Mouse (Mus musculus): ENCODE data around the gene Slc25a53.
"Not testable (repeated sequence)": the region's sequence is repeated elsewhere in the genome, so short reads cannot be mapped to it uniquely, and the experiment has no call there.

Gene Slc25a53

DNA sequence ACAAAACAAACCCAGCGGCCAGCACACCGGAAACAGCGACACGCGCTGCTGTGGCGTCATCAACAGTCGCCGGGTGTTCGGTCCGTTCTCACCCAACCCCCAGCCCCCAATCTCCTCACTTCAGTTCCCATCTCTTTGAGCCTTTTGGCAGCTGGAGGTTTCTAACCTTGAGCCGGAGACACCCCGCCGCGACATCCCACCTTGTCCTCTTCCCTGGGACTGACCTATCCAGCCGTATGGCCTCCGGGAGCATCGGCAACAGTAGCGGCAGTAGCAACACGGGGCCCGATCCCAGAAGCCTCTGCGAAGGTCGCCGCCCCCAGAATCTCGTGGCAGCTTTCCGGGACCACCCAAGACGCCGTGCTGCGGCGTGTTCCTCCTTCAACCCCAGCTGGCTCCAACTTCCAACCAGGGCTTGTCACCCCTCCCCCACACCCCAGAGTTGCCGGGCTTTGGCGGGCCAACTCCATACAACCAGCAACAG, at the start of gene Slc25a53:
Gene Slc25a53 (minus strand): TSS at position 303 of the 484 bp plus-strand sequence.
- peak; percentile 73 for DNase-seq

DNA sequence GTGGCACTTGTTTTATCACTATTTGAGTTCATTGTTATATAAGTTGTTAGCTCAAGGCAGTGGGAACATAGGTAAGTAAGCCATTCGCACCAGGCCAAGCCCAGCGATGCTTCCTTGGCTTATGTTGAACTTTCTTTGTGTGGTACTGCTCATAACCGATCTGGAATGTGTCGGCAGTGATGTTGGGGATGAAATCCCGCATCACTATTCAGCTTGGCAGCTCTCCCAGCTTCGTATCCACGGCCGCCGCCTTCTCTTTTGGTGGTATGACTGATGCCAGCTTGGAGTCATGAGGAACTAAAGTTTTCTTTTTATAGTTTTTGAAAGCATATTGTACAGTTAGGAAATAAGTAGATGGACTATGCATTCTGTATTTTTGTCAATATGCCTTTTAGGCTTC, 25.1 kb upstream of the Slc25a53 start:
- no peak for DNase-seq

DNA sequence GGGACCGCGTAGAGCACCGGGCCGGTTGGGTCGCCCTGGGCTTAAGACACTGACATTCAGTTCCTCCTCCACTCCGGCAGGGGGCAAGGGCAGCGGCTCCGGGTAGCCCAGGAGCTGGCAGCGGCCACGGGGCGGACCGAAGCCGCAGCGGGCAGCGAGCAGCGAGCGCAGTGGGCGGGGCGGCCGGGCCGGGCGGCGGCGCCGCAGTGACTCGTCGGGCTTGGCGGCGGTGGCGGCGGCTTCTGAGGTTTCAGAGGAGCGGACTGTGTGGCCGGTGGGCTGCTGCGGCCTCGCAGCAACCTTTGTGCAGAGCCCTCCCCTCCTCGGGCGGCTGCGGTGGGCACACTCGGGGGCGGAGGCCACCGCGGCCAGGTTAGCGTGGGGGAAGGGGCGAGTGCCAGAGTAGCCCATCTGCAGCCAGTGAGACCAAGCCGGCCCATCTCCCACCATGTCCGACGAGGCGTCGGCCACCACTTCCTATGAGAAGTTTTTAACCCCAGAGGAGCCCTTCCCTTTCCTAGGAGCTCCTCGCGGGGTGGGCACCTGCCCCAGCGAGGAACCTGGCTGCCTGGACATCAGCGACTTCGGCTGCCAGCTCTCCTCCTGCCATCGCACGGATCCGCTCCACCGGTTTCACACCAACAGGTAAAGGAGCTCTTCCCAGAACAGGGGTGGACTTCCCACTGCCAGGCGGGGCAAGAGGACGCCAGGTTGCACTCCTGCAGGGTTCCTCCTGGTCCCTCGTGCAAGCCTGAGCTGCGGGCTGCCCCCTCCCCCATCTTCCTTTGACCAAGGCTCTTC, 11.5 kb upstream of the Slc25a53 start, which contains the start of gene Fam199x:
Gene Fam199x (plus strand): TSS at position 170 of the 801 bp plus-strand sequence.
- peak; percentile 76 for DNase-seq

DNA sequence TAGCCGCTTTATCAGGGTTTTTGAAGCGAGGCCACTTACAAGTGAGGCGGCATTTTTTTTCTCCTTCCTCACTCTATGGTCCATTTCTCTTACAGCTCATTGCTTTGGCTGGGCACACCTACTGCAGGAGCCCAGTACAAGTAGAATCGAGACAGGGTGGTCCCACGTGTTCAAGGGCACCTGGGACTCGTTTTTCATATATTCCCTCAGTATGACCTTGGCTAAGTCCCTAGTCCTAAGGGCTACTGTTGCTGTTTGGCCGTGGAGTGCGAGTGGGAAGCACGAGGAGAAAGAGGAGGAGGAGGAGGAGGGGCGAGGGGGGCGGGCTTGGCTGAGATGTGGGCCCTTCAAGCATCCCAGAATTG, 10.9 kb upstream of the Slc25a53 start:
- DNase-seq = no peak

DNA sequence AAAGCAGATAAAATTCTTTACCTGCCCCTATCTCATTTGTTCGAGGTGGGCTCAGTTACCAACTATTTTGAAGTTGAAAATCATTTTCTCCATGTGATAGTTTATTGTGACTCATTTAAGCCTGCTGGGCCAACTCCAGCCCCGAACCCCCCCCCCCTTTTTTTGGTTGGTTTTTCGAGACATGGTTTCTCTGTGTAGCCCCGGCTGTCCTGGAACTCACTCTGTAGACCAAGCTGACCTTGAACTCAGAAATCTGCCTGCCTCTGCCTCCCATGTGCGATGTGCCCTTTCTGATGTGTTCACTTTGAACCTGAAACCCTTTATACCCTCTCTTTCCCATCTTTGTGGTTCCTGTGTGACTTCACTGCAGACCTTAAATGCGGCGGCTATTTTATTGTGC, 400 bp upstream of the Slc25a53 start:
- DNase-seq = no peak

DNA sequence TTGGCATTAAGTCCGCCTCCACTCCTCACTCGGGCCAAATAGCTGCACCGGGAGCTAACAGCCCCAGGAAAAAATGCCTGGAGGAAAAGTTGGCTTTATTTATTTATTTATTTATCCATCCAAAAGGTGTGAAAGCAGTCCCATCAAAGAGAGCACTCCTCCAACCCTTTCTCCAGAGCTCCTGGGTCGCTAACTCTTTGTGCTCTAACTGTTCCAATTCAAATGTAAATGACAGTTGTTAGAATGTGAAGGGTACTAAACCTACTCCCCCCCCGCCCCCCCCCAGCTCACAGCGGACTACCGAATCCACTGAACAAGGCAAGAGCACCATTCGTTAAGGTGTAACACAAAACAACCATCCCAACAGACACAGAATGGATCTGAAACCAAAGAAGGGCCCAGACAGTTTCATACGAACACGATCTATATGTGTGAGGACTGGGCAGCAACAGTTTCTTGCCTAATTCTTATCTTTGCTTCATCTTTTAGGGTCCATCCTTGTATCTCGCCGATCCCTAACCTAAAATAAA, 567 bp downstream of the Slc25a53 start:
- no peak for DNase-seq

DNA sequence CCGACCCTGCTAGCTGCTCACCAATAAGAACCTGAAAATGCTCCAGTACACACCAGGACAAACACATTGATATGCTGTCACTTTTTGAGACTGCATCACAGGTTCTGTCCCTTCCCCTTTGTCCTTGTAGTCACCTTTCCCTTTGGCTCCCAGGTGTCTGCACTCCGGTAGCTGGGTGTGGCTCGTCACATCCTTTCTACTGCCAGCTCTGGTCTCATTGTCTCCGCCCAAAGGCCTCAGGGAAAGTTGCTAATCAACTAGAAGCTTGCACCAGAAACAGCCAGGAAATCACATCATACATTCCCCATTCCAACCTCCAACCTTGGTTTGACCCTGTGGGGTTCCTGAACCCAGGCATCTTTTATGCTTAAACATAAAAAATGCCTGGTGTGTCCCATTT, 3.8 kb downstream of the Slc25a53 start:
- DNase-seq = no peak

DNA sequence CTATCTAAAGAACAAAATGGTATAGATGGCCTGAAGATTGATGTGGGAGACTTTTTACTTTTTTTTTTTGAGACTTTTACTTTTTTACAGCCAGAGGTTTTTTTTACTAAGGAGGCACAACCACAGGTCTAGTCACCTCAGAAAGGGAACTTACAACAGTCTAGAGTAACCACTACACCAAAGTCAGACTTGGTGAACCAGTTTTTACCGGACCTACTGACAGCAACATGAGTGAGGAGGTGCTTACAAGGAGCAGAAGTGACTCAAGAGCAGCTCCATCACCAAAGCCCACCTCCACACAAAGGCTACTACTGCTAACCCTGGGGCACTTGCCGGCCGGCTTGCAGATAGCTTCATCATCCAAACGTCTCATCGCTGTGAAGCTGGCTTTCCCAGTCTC, 6.4 kb downstream of the Slc25a53 start:
- DNase-seq = no peak

DNA sequence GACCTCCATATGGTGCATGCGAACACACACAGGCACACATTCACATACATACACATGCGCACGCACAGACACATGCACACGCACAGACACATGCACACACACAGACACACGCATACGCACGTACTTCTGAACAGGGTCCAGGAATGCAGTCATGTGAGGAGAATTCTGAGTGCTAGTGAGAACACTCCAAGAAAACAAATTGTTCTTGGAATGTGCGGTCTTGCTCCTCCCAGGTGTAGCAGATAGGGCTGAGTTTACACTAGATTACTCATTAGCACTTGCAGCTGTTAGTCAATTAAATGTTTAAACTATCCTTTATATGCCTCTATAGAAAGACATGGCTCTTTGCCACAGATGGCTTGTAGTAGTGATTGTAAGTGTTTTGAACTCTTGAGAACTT, 7.2 kb downstream of the Slc25a53 start:
- no peak for DNase-seq

DNA sequence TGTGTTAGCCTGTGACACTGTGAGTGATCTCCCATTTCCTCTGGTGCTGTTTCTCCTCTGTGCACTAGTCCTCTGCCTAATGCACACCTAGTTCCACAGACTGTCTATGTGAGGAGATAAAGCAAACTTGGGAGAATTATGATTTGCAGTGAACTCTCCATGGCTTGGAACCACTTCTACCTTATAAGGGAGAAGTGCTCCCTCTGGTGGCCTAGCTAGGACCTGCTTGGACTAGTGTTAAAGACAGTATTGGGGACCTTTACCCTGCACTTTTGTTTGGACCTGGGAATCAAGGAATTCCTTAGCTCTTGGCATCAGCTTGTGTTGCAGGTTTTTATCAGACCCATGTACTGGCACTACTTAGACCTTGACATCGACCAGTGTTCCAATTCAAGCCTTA, 18.8 kb downstream of the Slc25a53 start:
- DNase-seq = peak; percentile 37

DNA sequence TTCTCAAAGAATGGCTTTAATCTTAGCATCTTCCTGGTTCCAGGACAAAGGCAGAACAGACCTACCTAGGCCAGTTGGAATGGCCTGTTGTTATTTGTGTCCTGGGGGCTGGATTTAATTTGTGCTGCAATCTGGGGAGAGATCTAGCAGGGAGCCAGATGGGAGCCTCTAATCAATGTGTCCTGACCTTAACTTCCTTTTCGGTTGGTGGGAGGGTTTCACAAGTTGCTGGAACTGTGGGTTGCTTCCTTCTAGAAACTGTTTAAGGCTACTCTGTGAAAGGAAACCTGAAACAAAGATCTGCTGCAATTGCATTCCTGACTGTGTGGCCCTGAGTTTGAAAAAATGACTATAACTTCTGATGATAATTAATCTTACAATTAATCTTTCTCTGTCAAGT, 20.4 kb downstream of the Slc25a53 start:
- DNase-seq = no peak

DNA sequence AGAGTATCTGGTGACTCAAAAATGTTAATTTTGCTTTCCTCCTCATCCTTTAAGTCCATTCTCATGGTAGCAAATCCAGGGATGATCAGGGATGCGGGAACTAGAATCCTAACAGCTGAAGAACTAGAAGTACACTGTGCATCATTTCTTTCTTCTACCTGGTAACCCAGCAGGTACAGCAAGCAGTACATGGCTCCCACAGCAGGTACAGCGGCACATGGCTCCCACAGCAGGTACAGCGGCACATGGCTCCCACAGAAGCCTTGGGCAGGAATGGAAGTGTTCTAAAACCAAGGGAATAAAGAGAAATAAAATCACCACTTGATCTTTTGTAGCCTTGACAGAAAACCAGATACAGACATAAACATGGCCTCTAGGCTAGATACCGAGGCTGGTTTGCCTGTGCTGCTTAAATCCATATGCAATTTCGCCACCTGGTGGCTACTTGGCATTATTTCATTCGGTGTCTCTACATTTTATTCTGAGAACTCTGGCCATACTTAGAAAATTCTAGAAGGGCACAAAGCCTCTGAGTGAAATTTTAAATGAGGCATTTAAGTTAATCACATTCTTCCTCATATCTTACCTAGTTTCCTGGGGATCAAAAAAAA, 22.9 kb downstream of the Slc25a53 start:
- DNase-seq = peak; percentile 47

DNA sequence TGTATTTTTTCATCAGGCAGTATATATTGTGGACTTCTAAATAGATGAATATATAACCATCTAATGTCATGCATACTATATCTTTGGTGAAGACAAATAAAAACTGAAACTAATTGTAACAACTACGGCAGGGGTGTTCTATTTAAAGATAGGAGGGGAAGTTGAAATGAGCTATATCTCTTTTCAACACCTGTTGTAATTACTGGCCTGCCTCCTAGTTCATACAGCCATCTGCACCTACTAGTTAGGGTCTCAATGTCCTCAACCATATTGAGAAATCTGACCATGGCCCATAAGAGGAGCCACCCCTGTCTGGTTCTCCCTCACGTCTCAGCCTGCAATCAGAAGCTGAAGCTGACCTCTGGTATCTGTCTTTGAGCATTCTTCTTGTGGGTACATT, 41.8 kb downstream of the Slc25a53 start:
- DNase-seq = no peak

DNA sequence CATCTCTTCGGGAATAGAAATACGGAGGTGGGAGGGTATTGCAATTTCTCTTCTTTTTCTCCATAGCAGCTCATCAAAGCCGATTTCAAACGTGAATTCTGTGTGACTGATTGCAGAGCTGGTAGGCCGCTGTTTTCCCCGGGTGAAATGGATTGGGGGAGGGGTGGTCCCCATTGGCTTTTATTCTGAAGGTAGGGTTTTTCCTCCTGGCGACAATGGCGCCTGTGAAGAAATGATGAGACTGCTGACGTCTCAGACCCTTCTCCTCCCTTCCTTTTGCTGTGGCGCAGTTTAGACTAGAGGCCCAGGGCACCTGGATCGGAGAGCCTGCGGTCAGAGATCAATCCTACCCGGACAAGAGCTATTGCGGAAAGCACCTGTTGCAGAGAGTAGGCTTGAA, 44.5 kb downstream of the Slc25a53 start:
- DNase-seq = peak; percentile 19

DNA sequence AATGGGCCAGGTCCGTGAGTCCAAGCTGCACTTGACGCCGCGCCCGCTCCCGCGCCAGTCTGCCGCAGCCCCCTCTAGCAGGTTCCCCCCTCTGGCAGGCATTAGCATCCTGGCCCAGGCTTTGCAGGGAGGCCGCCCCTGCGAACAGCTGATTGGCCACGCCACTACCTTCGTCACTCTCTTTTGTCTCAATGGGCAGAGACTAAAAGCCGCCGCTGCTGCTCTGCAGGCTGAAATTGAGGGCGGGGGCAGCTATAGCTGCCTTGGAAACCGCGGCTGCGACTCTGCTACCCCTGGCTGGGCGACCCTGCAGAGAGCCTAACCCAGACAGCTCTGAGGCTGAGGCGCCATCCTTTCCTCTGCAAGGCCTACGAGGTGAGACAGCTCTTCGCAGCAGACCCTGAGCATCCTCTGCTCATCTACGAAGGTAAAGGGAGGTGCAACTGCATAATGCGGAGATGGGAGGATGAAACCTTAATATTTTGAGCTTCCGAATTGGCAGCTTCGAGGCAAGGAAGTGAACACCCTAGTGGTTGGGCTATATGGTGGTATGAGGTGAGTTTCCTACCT, 45.0 kb downstream of the Slc25a53 start, which contains the start of gene Zcchc18:
Gene Zcchc18 (plus strand): TSS at position 178 of the 570 bp plus-strand sequence.
- peak; percentile 78 for DNase-seq

DNA sequence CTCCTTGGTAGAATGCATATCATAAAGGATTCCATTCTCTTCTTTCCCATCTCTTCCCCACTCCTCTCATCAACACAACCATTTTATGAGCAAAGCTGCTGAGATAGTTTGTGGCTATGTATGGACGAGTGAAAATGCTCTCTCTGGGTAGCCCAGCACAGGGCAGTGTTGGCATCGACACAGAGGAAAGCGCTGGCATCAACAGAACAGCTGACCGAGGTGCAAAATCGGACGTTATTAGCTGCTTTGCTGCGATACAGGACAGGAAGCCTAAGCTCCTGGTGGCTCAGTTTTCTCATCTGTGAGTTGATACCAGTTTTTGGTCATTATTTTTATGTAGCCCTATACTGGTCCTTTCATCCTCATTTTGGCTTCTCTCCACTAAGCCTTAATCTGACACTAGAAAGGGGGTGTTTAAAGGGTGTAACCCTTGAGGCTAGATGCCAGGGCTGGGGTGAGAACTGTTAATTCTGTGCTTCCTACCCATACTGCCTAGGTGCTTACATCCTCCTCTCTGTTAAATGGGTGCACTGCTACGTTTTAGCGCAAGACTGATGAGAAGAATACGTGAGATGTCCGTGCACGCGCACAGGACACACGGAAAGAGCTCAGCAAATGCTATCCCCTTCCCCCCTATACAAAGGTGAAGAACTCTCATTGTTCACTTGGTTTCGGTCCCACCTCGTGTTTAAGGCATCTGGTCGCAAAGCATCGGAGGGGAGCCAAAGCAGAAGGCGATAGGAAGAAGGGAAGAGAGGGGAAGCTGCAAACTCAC, 45.7 kb downstream of the Slc25a53 start:
- DNase-seq = peak; percentile 27

DNA sequence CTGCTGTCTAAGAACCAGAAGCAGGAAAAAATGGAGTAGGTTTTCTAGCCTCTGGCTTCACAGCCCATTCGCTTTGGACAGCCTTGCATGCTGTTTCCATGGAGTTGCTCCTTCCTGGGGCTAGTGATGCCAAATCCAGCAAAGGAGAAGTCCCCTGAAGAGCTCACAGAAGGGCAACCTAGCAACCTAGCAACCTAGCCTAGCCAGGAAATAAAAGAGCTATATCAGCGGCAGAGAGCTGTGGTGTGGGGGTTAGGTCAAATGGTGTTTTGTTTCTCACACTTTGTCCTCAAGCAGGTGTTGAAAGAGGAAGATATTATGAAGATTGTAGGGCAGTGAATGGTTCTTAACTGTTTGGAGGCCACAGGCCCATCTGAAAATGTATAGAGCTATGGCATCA, 46.8 kb downstream of the Slc25a53 start:
- DNase-seq = no peak

DNA sequence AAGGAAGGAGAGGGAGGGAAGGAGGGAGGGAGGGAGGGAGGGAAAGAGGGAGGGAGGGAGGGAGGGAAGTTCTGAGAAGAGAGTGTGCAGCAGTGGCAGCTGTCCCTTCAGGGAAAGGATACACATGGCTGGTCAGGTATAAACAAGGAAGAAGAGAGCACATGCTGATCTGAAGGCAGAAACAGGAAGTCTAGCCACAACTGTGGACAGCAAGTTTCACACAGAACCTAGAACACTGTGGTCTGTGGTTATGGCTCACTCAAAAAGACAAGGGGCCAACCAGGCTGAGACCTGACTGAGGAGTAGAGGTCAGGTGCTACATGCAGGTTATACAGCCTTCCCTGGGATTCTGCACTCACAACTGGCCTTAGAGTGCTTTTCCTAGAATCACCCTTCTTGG, 52.1 kb downstream of the Slc25a53 start:
- DNase-seq = no peak

DNA sequence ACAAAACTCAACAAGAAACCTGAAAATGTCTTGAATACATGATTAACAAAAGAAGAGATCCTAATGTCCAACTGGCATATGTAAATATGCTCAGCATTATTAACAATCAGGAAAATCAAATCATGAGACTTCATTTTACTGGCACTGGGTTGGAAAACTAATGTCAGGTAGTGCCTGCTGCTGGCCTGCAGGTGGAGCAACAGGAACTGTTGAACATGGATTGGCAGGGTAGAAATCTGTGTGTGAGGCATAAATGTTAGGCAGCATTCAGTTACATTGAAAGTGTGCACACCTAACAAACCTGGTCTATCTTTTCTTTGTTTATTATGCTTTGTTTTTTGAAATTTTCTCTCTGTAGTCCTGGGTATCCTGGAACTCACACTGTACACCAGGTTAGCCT, 59.5 kb downstream of the Slc25a53 start:
- no peak for DNase-seq

DNA sequence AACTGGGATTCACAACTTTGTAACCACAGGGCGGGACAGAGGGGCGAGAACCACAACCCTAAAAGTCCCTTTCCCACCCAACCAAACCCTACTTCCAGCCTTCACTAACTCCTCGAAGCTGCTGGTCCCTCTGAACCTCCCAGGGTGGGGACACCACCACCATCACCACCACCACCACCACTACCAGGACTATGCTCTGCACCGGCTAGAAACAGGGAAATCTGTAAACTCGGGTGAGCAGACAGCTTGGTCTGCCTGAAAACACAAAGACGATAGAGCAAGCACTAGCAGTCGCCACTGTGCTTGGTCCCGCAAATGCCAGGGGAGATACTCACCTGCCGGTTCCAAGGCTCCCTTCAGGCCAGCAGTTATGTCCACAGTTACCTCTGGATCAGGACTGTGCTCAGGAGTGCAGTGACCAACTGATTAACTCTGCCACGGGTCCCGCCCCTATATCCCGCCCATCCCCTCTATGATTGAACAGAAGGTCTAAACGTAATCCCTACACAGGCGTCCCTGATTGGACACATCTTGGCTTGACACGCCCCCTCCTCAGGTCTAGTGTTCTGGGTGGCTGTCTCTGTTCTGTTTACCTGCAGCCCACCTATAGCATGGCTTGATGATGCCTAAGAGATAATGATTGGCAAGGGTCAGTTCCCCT, 61.5 kb downstream of the Slc25a53 start, which contains the start of the genes Tmsb15l and Tmsb15b1:
Gene Tmsb15l (minus strand): TSS at position 446 of the 661 bp plus-strand sequence.
Gene Tmsb15b1 (minus strand): TSS at position 451 of the 661 bp plus-strand sequence.
- DNase-seq = peak; percentile 46

DNA sequence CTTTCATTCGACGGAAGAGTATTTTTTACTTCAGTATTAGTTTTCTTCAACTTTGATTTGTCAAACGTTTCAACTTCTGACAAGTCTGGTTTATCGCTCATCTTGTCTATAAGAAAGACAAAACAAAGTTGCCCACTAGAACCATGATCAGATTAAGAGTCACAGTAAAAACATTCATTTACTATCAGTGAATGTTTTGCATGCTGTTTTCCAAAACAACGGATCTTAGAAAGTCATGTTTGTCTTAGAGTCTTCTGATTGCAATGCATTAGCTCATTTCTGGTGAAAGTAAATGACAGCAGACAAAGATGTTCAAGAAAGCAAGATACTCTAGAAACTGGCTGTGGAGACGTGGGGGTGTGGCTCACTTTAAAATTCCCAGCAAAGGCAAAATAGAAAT, 62.7 kb downstream of the Slc25a53 start, which contains the start of gene Tmsb15b2:
Gene Tmsb15b2 (minus strand): TSS at position 101 of the 400 bp plus-strand sequence.
- not testable (repeated sequence) for DNase-seq

DNA sequence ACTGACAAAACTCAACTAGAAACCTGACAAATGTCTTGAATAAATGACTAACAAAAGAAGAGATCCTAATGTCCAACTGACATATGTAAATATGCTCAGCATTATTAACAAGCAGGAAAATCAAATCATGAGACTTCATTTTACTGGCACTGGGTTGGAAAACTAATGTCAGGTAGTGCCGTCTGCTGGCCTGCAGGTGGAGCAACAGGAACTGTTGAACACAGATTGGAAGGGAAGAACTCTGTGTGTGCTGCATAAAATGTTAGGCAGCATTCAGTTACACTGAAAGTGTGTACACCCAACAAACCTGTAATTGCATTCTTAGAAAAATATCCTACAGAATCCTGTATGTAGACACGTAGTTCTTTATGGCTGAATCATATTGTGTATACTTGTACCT, 78.4 kb downstream of the Slc25a53 start:
- DNase-seq = no peak

All from cerebellum, adult 11 months (tissue).